Mouse (Mus musculus): ENCODE results near the gene Ahr. TPM values are rescaled to one million over a fixed set of nuclear protein-coding genes. Genes with fewer than 3 reads are reported as not detected.

The Ahr gene
- polyA plus RNA-seq, 1 experiment from 2014 or later: 1.2 TPM

DNA sequence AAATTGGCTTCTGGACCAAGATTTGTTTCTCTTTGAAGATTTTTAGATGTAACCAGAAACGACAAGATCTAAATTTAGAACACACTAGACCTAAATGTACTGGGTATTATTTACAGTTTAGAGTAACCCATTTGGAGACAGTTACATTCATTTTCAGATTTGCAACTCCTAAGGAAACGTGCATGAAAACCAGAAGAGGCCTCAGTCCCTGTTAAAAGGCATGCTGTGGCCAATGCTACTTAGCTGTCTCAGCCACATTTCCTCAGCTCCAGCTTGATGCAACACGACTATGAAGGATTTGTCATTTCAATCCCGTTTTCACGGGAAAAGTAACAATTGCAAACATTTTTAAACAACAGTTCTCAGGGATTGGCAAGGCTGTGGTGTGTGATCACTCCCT is 55.9 kb downstream of the Ahr start:
- no peaks in the 10 kb centered on the region for H3K36me3 ChIP-seq
- no peak for DNase-seq (ENCODE audit: low spot score)
- H3K4me3 ChIP-seq: no peak overlapping the region
- no peak overlapping the region for H3K27ac ChIP-seq
- H3K4me1 ChIP-seq: peaks cover 7% of the 10 kb centered on the region
- H3K9me3 ChIP-seq (replicated peaks): no peaks in the 10 kb centered on the region
- WGBS: 75% methylated on average over 5 of the region's 5 CpGs
- H3K27me3 ChIP-seq (ENCODE audit: low read depth, poor library complexity, severe bottlenecking): no peaks in the 10 kb centered on the region

DNA sequence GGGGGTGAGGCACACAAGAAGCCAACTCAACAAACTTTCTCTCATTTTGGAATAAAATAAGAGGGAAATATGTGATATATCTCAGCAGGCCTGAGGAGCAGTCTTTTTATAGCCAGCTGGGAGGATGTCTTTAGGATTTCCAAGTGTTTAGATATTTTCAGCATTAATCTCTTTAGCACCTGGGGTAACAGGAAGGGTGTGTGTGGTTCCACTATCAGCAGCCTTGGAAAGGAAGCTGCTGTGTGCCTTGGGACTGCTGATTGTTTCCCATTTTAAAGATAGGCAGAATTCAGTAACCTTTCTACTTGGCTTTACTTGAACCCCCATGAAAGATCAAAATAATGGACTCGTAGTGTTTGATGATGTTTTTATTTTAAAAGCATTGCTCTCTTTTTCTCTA is 71.4 kb downstream of the Ahr start:
- no peaks in the 10 kb centered on the region for H3K27me3 ChIP-seq (ENCODE audit: low read depth, poor library complexity, severe bottlenecking)
- H3K27ac ChIP-seq: no peak overlapping the region
- H3K9me3 ChIP-seq (replicated peaks): no peaks in the 10 kb centered on the region
- no peaks in the 10 kb centered on the region for H3K36me3 ChIP-seq
- H3K4me3 ChIP-seq: no peak overlapping the region
- no peaks in the 10 kb centered on the region for H3K4me1 ChIP-seq
- DNase-seq (ENCODE audit: low spot score): no peak
- 83% methylated on average over 1 of the region's 1 CpGs for WGBS

- H3K27ac ChIP-seq: no peak overlapping the region
- no peaks in the 10 kb centered on the region for H3K9me3 ChIP-seq (replicated peaks)
- no peaks in the 10 kb centered on the region for H3K4me1 ChIP-seq
- DNase-seq (ENCODE audit: low spot score): no peak
- no peak overlapping the region for H3K4me3 ChIP-seq
- WGBS: 85% methylated on average over 6 of the region's 6 CpGs
- H3K36me3 ChIP-seq: no peaks in the 10 kb centered on the region
- H3K27me3 ChIP-seq (ENCODE audit: low read depth, poor library complexity, severe bottlenecking): no peaks in the 10 kb centered on the region
Observed at GRCm38 (mm10) chr12:35462667-35463066, 72.2 kb downstream of the Ahr start.

GRCm38 (mm10) chr12:35459662-35460061 is 75.2 kb downstream of the Ahr start:
- Histone ChIP-seq H3K27ac (no peak overlapping the region), H3K9me3 (replicated peaks) (no peaks in the 10 kb centered on the region), H3K27me3 (ENCODE audit: low read depth, poor library complexity, severe bottlenecking) (no peaks in the 10 kb centered on the region), H3K4me1 (no peaks in the 10 kb centered on the region), H3K36me3 (no peaks in the 10 kb centered on the region), H3K4me3 (no peak overlapping the region)
- DNase-seq (ENCODE audit: low spot score): no peak
- 90% methylated on average over 3 of the region's 3 CpGs for WGBS

Data from limb, embryonic 10.5 days (tissue).